Mouse (Mus musculus): ENCODE measurements at regions not wholly inside any gene's neighbourhood (a gene's known extent, or its start where the extent isn't known, plus 50 kb on each side); places are given as distances from the start of the nearest gene placed in this dataset.

DNA sequence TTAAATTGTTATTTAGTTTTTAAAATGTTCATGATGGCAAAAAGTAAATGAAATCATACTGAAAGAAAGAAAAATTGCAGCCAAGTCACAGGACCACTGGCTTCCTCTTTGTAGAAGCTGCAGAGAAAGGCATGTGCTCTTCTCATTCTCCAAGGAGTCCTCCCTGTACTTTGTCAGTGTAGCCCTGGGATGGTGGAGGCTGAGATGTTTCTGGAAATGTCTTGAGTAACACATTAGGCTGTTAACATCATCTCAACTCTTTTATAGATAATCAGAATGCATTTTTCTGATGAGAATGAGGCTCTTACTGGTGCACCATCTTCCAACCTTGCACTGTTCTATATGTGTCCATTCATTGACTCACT, 128.3 kb upstream of the Tle1 start:
- no peak for DNase-seq

GRCm38 (mm10) chr4:72328282-72329025, 127.7 kb upstream of the Tle1 start:
- DNase-seq = no peak

DNA sequence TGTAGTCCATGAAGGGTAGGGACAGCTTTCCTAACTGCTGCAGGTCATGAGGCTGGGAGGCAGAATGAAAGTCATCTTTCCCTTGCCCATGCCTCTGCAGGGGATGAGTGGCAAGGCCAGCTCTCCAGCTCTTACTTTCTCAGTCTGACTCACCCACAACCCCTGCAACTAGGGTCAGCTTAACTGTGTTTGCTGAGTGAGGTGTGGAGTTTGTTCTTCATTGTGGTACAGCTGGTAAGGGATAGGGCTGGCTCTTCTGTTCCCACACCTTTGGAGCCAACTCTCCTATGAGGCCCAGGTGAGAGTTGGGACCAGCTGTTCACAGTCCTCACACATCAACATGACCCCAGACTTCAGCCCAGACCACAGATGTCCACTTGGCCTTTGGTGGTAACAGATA, 124.2 kb upstream of the Tle1 start:
- DNase-seq = no peak

DNA sequence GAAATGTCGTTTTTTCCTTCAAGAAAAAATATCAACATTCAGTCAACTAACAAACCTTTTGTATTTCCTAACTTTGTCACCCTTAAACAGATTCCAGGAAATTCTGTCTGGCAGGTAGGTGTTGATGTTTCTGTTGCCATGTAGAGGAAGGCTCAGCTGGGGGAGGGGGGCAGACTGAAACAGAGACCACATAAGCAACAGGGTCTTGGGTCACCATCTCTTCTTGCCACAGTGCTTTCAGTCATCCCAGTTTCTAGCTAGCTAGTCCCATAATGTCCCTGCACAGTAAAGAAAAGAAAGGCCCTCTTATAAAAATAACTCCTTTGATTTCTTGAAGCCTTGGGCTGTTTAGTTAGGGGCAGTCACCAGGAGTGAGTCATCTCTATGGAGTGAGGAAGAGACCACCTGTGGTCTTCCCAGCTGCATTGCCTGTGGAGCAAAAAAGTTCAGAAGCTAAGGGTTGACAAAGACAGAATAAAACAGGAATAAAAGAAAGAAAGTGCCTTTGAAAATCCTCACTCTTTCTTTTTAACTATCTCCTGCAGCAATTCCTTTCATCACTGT, 84.5 kb upstream of the Tle1 start:
- DNase-seq = no peak

DNA sequence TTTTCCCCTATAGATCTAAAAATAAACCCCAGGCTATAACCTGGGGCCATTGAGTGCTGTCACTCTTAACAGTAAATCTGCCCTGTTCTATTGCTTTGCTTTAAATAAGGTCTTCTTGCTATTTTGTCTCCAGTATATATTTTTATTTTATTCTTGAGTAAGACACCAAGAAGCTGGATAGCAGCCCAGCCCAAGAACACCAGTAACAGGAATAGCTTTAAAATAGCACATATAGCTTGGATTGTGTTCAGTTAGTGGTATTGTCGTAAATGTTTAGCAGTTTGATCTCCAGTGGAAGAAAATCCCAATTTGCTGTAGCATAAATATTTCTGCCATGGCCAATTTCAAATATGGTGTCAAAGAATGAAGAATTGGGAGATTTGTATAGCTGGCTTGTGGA, 49.8 kb upstream of the Tle1 start:
- no peak for DNase-seq
